Mouse (Mus musculus) layer of hippocampus, postnatal 14 days (tissue): ENCODE data around the gene Rad17. TPM values are rescaled to one million over a fixed set of nuclear protein-coding genes. Genes with fewer than 3 reads are reported as not detected.

Experiments used
- DNase-seq, 2 experiments: peaks; one replicate each; pipeline ENCODE4 v3.0.0; 2021 to 2022; ENCODE audit warnings: low spot score in 2 of 2, mixed read lengths in 1 of 2
- total RNA-seq, 2 experiments: library from RNA; stranded (reverse); gene quantifications; 2 replicates each; pipeline ENCODE4 v1.2.3; 2021

Gene Rad17
- total RNA-seq, 2 experiments from 2014 or later = 12.0 to 13.2 TPM

GRCm38 (mm10) chr13:100616181-100617087 lies 34.4 kb downstream of the Rad17 start, which contains the start of gene Marveld2:
Marveld2 (minus strand) TSS chr13:100616971.
- DNase-seq = peak in 1 of 2 experiments; percentile 11

GRCm38 (mm10) chr13:100612903-100613302 lies 37.9 kb downstream of the Rad17 start:
- DNase-seq = no peak

GRCm38 (mm10) chr13:100612251-100612650 lies 38.6 kb downstream of the Rad17 start:
- no peak for DNase-seq

GRCm38 (mm10) chr13:100611266-100611665 lies 39.6 kb downstream of the Rad17 start:
- no peak for DNase-seq

GRCm38 (mm10) chr13:100607756-100608155 lies 43.1 kb downstream of the Rad17 start:
- DNase-seq = no peak

- DNase-seq = no peak
Measured at GRCm38 (mm10) chr13:100605845-100606244, 45.0 kb downstream of the Rad17 start.

- DNase-seq = no peak
Measured at GRCm38 (mm10) chr13:100603738-100604095, 47.1 kb downstream of the Rad17 start.

GRCm38 (mm10) chr13:100603031-100603737 lies 47.7 kb downstream of the Rad17 start:
- DNase-seq = no peak

GRCm38 (mm10) chr13:100602239-100602902 lies 48.5 kb downstream of the Rad17 start:
- DNase-seq = no peak

- no peak for DNase-seq
Measured at GRCm38 (mm10) chr13:100601034-100601433, 49.8 kb downstream of the Rad17 start.

GRCm38 (mm10) chr13:100600317-100600716 lies 50.5 kb downstream of the Rad17 start:
- DNase-seq = no peak

GRCm38 (mm10) chr13:100597284-100597683 lies 53.6 kb downstream of the Rad17 start:
- DNase-seq = no peak

GRCm38 (mm10) chr13:100595552-100595885 lies 55.3 kb downstream of the Rad17 start:
- DNase-seq = no peak

- DNase-seq = no peak
Measured at GRCm38 (mm10) chr13:100594838-100595551, 55.9 kb downstream of the Rad17 start.

- peak; percentile 24 to 41 for DNase-seq
Measured at GRCm38 (mm10) chr13:100594041-100594792, 56.6 kb downstream of the Rad17 start.

- DNase-seq = no peak
Measured at GRCm38 (mm10) chr13:100588646-100589045, 62.2 kb downstream of the Rad17 start.

GRCm38 (mm10) chr13:100582144-100582543 lies 68.7 kb downstream of the Rad17 start:
- DNase-seq = no peak

GRCm38 (mm10) chr13:100581701-100582100 lies 69.2 kb downstream of the Rad17 start:
- no peak for DNase-seq

- DNase-seq = no peak
Measured at GRCm38 (mm10) chr13:100579951-100580350, 70.9 kb downstream of the Rad17 start.

- DNase-seq = no peak
Measured at GRCm38 (mm10) chr13:100579220-100579619, 71.6 kb downstream of the Rad17 start.
